Mouse (Mus musculus) WW6 (cell line): ENCODE measurements at regions not wholly inside any gene's neighbourhood (a gene's known extent, or its start where the extent isn't known, plus 50 kb on each side); places are given as distances from the start of the nearest gene placed in this dataset.
"Not testable (repeated sequence)": the region's sequence is repeated elsewhere in the genome, so short reads cannot be mapped to it uniquely, and the experiment has no call there.

ENCODE experiments used
- DNase-seq: peaks from one replicate; pipeline ENCODE4 v3.0.0-alpha.2; 2013; ENCODE audit warnings: low read depth, low spot score

GRCm38 (mm10) chr12:54519370-54519769 is 137.0 kb downstream of the Sptssa start:
- no peak for DNase-seq

- DNase-seq, result no peak
Measured at GRCm38 (mm10) chr12:54517265-54517664, 139.1 kb downstream of the Sptssa start.

- DNase-seq, result no peak
Measured at GRCm38 (mm10) chr12:54516463-54516862, 139.9 kb downstream of the Sptssa start.

- DNase-seq, result not testable (repeated sequence)
Measured at GRCm38 (mm10) chr12:54516039-54516438, 140.3 kb downstream of the Sptssa start.

- DNase-seq, result no peak
Measured at GRCm38 (mm10) chr12:54509903-54510302, 146.5 kb downstream of the Sptssa start.

- DNase-seq, result no peak
Measured at GRCm38 (mm10) chr12:54502775-54503174, 153.6 kb downstream of the Sptssa start.

- DNase-seq, result no peak
Measured at GRCm38 (mm10) chr12:54499963-54500362, 156.4 kb downstream of the Sptssa start.

GRCm38 (mm10) chr12:54495701-54496374 is 160.5 kb downstream of the Sptssa start:
- DNase-seq, result no peak

GRCm38 (mm10) chr12:54494756-54495375 is 161.5 kb downstream of the Sptssa start:
- DNase-seq, result no peak

- no peak for DNase-seq
Measured at GRCm38 (mm10) chr12:54492737-54493136, 163.6 kb downstream of the Sptssa start.

- DNase-seq, result no peak
Measured at GRCm38 (mm10) chr12:54490460-54490859, 165.9 kb downstream of the Sptssa start.

GRCm38 (mm10) chr12:54489675-54490074 is 166.7 kb downstream of the Sptssa start:
- DNase-seq, result peak; percentile 22

GRCm38 (mm10) chr12:54487689-54488088 is 168.7 kb downstream of the Sptssa start:
- no peak for DNase-seq

GRCm38 (mm10) chr12:54482020-54482419 is 174.4 kb downstream of the Sptssa start:
- DNase-seq, result no peak

GRCm38 (mm10) chr12:54479841-54480240 is 176.5 kb downstream of the Sptssa start:
- DNase-seq, result no peak

GRCm38 (mm10) chr12:54472881-54473280 is 183.5 kb downstream of the Sptssa start:
- DNase-seq, result no peak

GRCm38 (mm10) chr12:54472407-54472806 is 184.0 kb downstream of the Sptssa start:
- DNase-seq, result no peak

GRCm38 (mm10) chr12:54467635-54468034 is 188.7 kb downstream of the Sptssa start:
- no peak for DNase-seq

- DNase-seq, result no peak
Measured at GRCm38 (mm10) chr12:54463806-54464205, 192.6 kb downstream of the Sptssa start.

GRCm38 (mm10) chr12:54461411-54461810 is 195.0 kb downstream of the Sptssa start:
- no peak for DNase-seq

- no peak for DNase-seq
Measured at GRCm38 (mm10) chr12:54460135-54460523, 196.2 kb downstream of the Sptssa start.

GRCm38 (mm10) chr12:54459462-54460134 is 196.8 kb downstream of the Sptssa start:
- DNase-seq, result no peak

GRCm38 (mm10) chr12:54456731-54457130 is 199.6 kb downstream of the Sptssa start:
- DNase-seq, result no peak
